Mouse (Mus musculus): ENCODE results near the gene Dpp8. TPM values are rescaled to one million over a fixed set of nuclear protein-coding genes. Genes with fewer than 3 reads are reported as not detected.

Gene Dpp8
- total RNA-seq, 2 experiments from 2014 or later: 65.2 to 71.0 TPM

Other genes starting within 250 kb of the Dpp8 start
- gene Dennd4a, start 221.1 kb upstream of the Dpp8 start, total RNA-seq (2021): 10 to 100 TPM; 13.8 to 16.9 TPM
- gene Slc24a1, start 80.8 kb upstream of the Dpp8 start, total RNA-seq (2021): under 1 TPM; 0.21 to 0.29 TPM
- gene Ints14, start 71.5 kb upstream of the Dpp8 start, total RNA-seq (2021): 10 to 100 TPM; 28.0 to 28.2 TPM
- gene Hacd3, start 10.7 kb upstream of the Dpp8 start, total RNA-seq (2021): 10 to 100 TPM; 21.0 to 23.2 TPM
- 10 to 100 TPM; 13.9 to 16.5 TPM for gene Igdcc4, start 69.1 kb downstream of the Dpp8 start, total RNA-seq (2021)
- under 1 TPM; 0.43 to 0.52 TPM for gene Igdcc3, start 108.8 kb downstream of the Dpp8 start, total RNA-seq (2021)
- gene Parp16, start 162.9 kb downstream of the Dpp8 start, total RNA-seq (2021): 1 to 10 TPM; 3.7 to 3.8 TPM
- 1 to 10 TPM; 1.4 to 1.5 TPM for gene Cilp, start 232.8 kb downstream of the Dpp8 start, total RNA-seq (2021)

Measured in heart, postnatal 4 days (tissue).